Mouse (Mus musculus) intestine, embryonic 15.5 days (tissue): ENCODE data around the gene Cdc42bpb. TPM values are rescaled to one million over a fixed set of nuclear protein-coding genes. Genes with fewer than 3 reads are reported as not detected.
A peak's percentile ranks its signal among the peaks of the same experiment; 100 is the strongest.

Experiments
- ATAC-seq: fragments of 200-750 bp; cut with Nextera tagmentation; 2 replicates; pipeline ENCODE4 v1.8.0; 2017; ENCODE audit warnings: moderate TSS enrichment, moderate library complexity
- H3K27ac ChIP-seq: fragments of 300-500 bp; sonication (generic); 2 replicates; pipeline ENCODE4 v1.5.1; 2015; ENCODE audit warnings: mild to moderate bottlenecking, inconsistent platforms
- H3K27me3 ChIP-seq: fragments of 300-500 bp; sonication (generic); replicated peaks from 2 replicates; pipeline ENCODE4 v1.6.1; 2015; ENCODE audit warnings: inconsistent platforms
- H3K36me3 ChIP-seq: fragments of 300-500 bp; sonication (generic); 2 replicates; pipeline ENCODE4 v1.6.1; 2015; ENCODE audit warnings: inconsistent platforms
- H3K4me1 ChIP-seq: fragments of 300-500 bp; sonication (generic); replicated peaks from 2 replicates; pipeline ENCODE4 v1.6.1; 2015; ENCODE audit warnings: inconsistent platforms
- H3K4me2 ChIP-seq: fragments of 300-500 bp; sonication (generic); replicated peaks from 2 replicates; pipeline ENCODE4 v1.6.1; 2015; ENCODE audit warnings: mild to moderate bottlenecking, inconsistent platforms
- H3K4me3 ChIP-seq: fragments of 300-500 bp; sonication (generic); replicated peaks from 2 replicates; pipeline ENCODE4 v1.5.1; 2015; ENCODE audit warnings: inconsistent platforms
- H3K9ac ChIP-seq: fragments of 300-500 bp; sonication (generic); 2 replicates; pipeline ENCODE4 v1.6.1; 2015; ENCODE audit warnings: inconsistent platforms
- H3K9me3 ChIP-seq: fragments of 300-500 bp; sonication (generic); 2 replicates; pipeline ENCODE4 v1.6.1; 2016; ENCODE audit warnings: inconsistent platforms
- WGBS: fragments of 180-500 bp; shearing (Covaris S2); methylation state at CpG from one replicate; pipeline ENCODE4 v1.1.7; 2015; 5-methylcytosine and 5-hydroxymethylcytosine counted together
- polyA plus RNA-seq: library from polyadenylated mRNA; unstranded; fragments of >200 nt; fragmentation: Nextera tagmentation; extraction: Ambion mirVana; gene quantifications from 2 replicates; pipeline ENCODE4 v1.2.1, GENCODE M21; 2015

The Cdc42bpb gene
- polyA plus RNA-seq, 1 experiment from 2014 or later, result 31.8 TPM

GRCm38 (mm10) chr12:111331573-111331972 lies 45.9 kb downstream of the Cdc42bpb start:
- Histone ChIP-seq H3K9ac (no peak overlapping the region), H3K4me1 (no peaks in the 10 kb centered on the region), H3K4me3 (no peak overlapping the region), H3K4me2 (no peak overlapping the region), H3K9me3 (no peaks in the 10 kb centered on the region), H3K27ac (no peak overlapping the region), H3K27me3 (no peaks in the 10 kb centered on the region), H3K36me3 (peaks cover 39% of the 10 kb centered on the region)
- 92% methylated on average over 9 of the region's 9 CpGs for WGBS
- ATAC-seq, result no peak

GRCm38 (mm10) chr12:111329281-111329680 lies 48.2 kb downstream of the Cdc42bpb start:
- ATAC-seq, result no peak
- Histone ChIP-seq H3K9ac (no peak overlapping the region), H3K4me3 (no peak overlapping the region), H3K27me3 (no peaks in the 10 kb centered on the region), H3K4me2 (no peak overlapping the region), H3K9me3 (no peaks in the 10 kb centered on the region), H3K4me1 (no peaks in the 10 kb centered on the region), H3K27ac (no peak overlapping the region), H3K36me3 (peaks cover 44% of the 10 kb centered on the region)
- WGBS, result 90% methylated on average over 15 of the region's 15 CpGs

- WGBS, result 80% methylated on average over 6 of the region's 6 CpGs
- Histone ChIP-seq H3K27me3 (no peaks in the 10 kb centered on the region), H3K36me3 (peaks cover 53% of the 10 kb centered on the region), H3K4me3 (no peak overlapping the region), H3K27ac (no peak overlapping the region), H3K4me2 (no peak overlapping the region), H3K4me1 (no peaks in the 10 kb centered on the region), H3K9ac (no peak overlapping the region), H3K9me3 (no peaks in the 10 kb centered on the region)
- 0 out of 2 replicates have a peak, but pooled peaks have one; percentile 18 for ATAC-seq
Observed at GRCm38 (mm10) chr12:111328360-111328759, 49.2 kb downstream of the Cdc42bpb start.

GRCm38 (mm10) chr12:111325744-111326424 lies 51.6 kb downstream of the Cdc42bpb start:
- no peak overlapping the region for H3K4me3 ChIP-seq
- no peaks in the 10 kb centered on the region for H3K4me1 ChIP-seq
- no peak overlapping the region for H3K27ac ChIP-seq
- no peak overlapping the region for H3K4me2 ChIP-seq
- no peak for ATAC-seq
- peaks cover 69% of the 10 kb centered on the region for H3K36me3 ChIP-seq
- H3K27me3 ChIP-seq, result no peaks in the 10 kb centered on the region
- no peaks in the 10 kb centered on the region for H3K9me3 ChIP-seq
- no peak overlapping the region for H3K9ac ChIP-seq
- WGBS, result 91% methylated on average over 18 of the region's 18 CpGs

- H3K4me1 ChIP-seq, result no peaks in the 10 kb centered on the region
- peaks cover 76% of the 10 kb centered on the region for H3K36me3 ChIP-seq
- no peak overlapping the region for H3K4me2 ChIP-seq
- H3K27ac ChIP-seq, result no peak overlapping the region
- no peaks in the 10 kb centered on the region for H3K9me3 ChIP-seq
- no peak overlapping the region for H3K9ac ChIP-seq
- 92% methylated on average over 12 of the region's 12 CpGs for WGBS
- no peaks in the 10 kb centered on the region for H3K27me3 ChIP-seq
- H3K4me3 ChIP-seq, result no peak overlapping the region
- no peak for ATAC-seq
Observed at GRCm38 (mm10) chr12:111324949-111325348, 52.6 kb downstream of the Cdc42bpb start.

GRCm38 (mm10) chr12:111324536-111324935 lies 53.0 kb downstream of the Cdc42bpb start:
- Histone ChIP-seq H3K4me2 (no peak overlapping the region), H3K4me1 (no peaks in the 10 kb centered on the region), H3K36me3 (peaks cover 75% of the 10 kb centered on the region), H3K4me3 (no peak overlapping the region), H3K9me3 (no peaks in the 10 kb centered on the region), H3K27ac (no peak overlapping the region), H3K9ac (no peak overlapping the region), H3K27me3 (no peaks in the 10 kb centered on the region)
- WGBS, result 94% methylated on average over 21 of the region's 21 CpGs
- ATAC-seq, result no peak

- Histone ChIP-seq H3K27me3 (no peaks in the 10 kb centered on the region), H3K9ac (no peak overlapping the region), H3K4me2 (no peak overlapping the region), H3K36me3 (peaks cover 82% of the 10 kb centered on the region), H3K4me3 (no peak overlapping the region), H3K27ac (no peak overlapping the region), H3K9me3 (no peaks in the 10 kb centered on the region), H3K4me1 (no peaks in the 10 kb centered on the region)
- no peak for ATAC-seq
- 89% methylated on average over 4 of the region's 4 CpGs for WGBS
Observed at GRCm38 (mm10) chr12:111323423-111323822, 54.1 kb downstream of the Cdc42bpb start.

GRCm38 (mm10) chr12:111321832-111322231 lies 55.7 kb downstream of the Cdc42bpb start:
- H3K36me3 ChIP-seq, result peaks cover 87% of the 10 kb centered on the region
- H3K9ac ChIP-seq, result no peak overlapping the region
- H3K4me3 ChIP-seq, result no peak overlapping the region
- no peak overlapping the region for H3K27ac ChIP-seq
- H3K4me2 ChIP-seq, result no peak overlapping the region
- 95% methylated on average over 13 of the region's 13 CpGs for WGBS
- ATAC-seq, result no peak
- H3K9me3 ChIP-seq, result no peaks in the 10 kb centered on the region
- H3K27me3 ChIP-seq, result no peaks in the 10 kb centered on the region
- H3K4me1 ChIP-seq, result no peaks in the 10 kb centered on the region

GRCm38 (mm10) chr12:111320549-111320948 lies 57.0 kb downstream of the Cdc42bpb start:
- ATAC-seq, result no peak

GRCm38 (mm10) chr12:111317694-111318093 lies 59.8 kb downstream of the Cdc42bpb start:
- Histone ChIP-seq H3K36me3 (peaks cover 89% of the 10 kb centered on the region), H3K9me3 (no peaks in the 10 kb centered on the region), H3K9ac (no peak overlapping the region), H3K4me1 (no peaks in the 10 kb centered on the region), H3K27me3 (no peaks in the 10 kb centered on the region), H3K4me2 (no peak overlapping the region), H3K4me3 (no peak overlapping the region), H3K27ac (no peak overlapping the region)
- ATAC-seq, result no peak
- 90% methylated on average over 9 of the region's 9 CpGs for WGBS

More at GRCm38 (mm10) chr12:111320549-111320948, 57.0 kb downstream of the Cdc42bpb start:
- peaks cover 89% of the 10 kb centered on the region for H3K36me3 ChIP-seq
- 73% methylated on average over 12 of the region's 12 CpGs for WGBS
- H3K9me3 ChIP-seq, result no peaks in the 10 kb centered on the region
- no peaks in the 10 kb centered on the region for H3K4me1 ChIP-seq
- no peak overlapping the region for H3K4me3 ChIP-seq
- no peak overlapping the region for H3K9ac ChIP-seq
- H3K27ac ChIP-seq, result no peak overlapping the region
- H3K4me2 ChIP-seq, result no peak overlapping the region
- no peaks in the 10 kb centered on the region for H3K27me3 ChIP-seq

GRCm38 (mm10) chr12:111314273-111314672 lies 63.2 kb downstream of the Cdc42bpb start:
- Histone ChIP-seq H3K4me3 (no peak overlapping the region), H3K4me1 (no peaks in the 10 kb centered on the region), H3K4me2 (no peak overlapping the region), H3K36me3 (peaks cover 83% of the 10 kb centered on the region), H3K27ac (no peak overlapping the region), H3K9me3 (no peaks in the 10 kb centered on the region), H3K9ac (no peak overlapping the region), H3K27me3 (no peaks in the 10 kb centered on the region)
- no peak for ATAC-seq
- 92% methylated on average over 7 of the region's 7 CpGs for WGBS

GRCm38 (mm10) chr12:111311775-111312174 lies 65.7 kb downstream of the Cdc42bpb start:
- no peaks in the 10 kb centered on the region for H3K4me1 ChIP-seq
- H3K36me3 ChIP-seq, result peaks cover 79% of the 10 kb centered on the region
- H3K4me3 ChIP-seq, result no peak overlapping the region
- H3K9ac ChIP-seq, result no peak overlapping the region
- H3K4me2 ChIP-seq, result no peak overlapping the region
- no peaks in the 10 kb centered on the region for H3K9me3 ChIP-seq
- 92% methylated on average over 10 of the region's 10 CpGs for WGBS
- H3K27ac ChIP-seq, result no peak overlapping the region
- no peak for ATAC-seq
- no peaks in the 10 kb centered on the region for H3K27me3 ChIP-seq

GRCm38 (mm10) chr12:111309931-111310330 lies 67.6 kb downstream of the Cdc42bpb start:
- Histone ChIP-seq H3K4me3 (no peak overlapping the region), H3K9me3 (no peaks in the 10 kb centered on the region), H3K9ac (no peak overlapping the region), H3K4me1 (no peaks in the 10 kb centered on the region), H3K27ac (no peak overlapping the region), H3K4me2 (no peak overlapping the region), H3K27me3 (no peaks in the 10 kb centered on the region), H3K36me3 (peaks cover 79% of the 10 kb centered on the region)
- 79% methylated on average over 14 of the region's 14 CpGs for WGBS
- no peak for ATAC-seq
